Mouse (Mus musculus) C2C12 (cell line): Measurements from ENCODE around the gene Rtcb. TPM values are rescaled to one million over a fixed set of nuclear protein-coding genes. Genes with fewer than 3 reads are reported as not detected.

Experiments used
- H3K27me3 ChIP-seq: one replicate; pipeline ENCODE4 v1.6.1; 2011; ENCODE audit not compliant: control insufficient read depth, insufficient read depth, insufficient read length
- H3K36me3 ChIP-seq: one replicate; pipeline ENCODE4 v1.6.1; 2011; ENCODE audit not compliant: control insufficient read depth, insufficient read depth
- H3K4me3 ChIP-seq: one replicate; pipeline ENCODE4 v1.5.1; 2011; ENCODE audit warnings: mild to moderate bottlenecking, control low read depth; ENCODE audit not compliant: poor library complexity, insufficient read depth, severe bottlenecking
- H3K79me2 ChIP-seq: one replicate; pipeline ENCODE4 v1.6.1; 2011; ENCODE audit not compliant: control insufficient read depth, insufficient read depth
- H3K79me3 ChIP-seq: one replicate; pipeline ENCODE4 v1.6.1; 2011; ENCODE audit warnings: low read depth, control low read depth
- H3ac ChIP-seq: one replicate; pipeline ENCODE3; 2011; ENCODE audit warnings: low read depth; ENCODE audit not compliant: control insufficient read depth, insufficient read length
- CEBPB ChIP-seq: IDR thresholded peaks from one replicate; pipeline ENCODE4 v1.6.1; 2011; ENCODE audit warnings: low read depth, mild to moderate bottlenecking, control low read depth, moderate library complexity
- CTCF ChIP-seq: IDR thresholded peaks from one replicate; pipeline ENCODE4 v1.5.1; 2011; ENCODE audit not compliant: control insufficient read depth, insufficient read depth, insufficient read length
- FOSL1 ChIP-seq: IDR thresholded peaks from one replicate; pipeline ENCODE4 v1.8.0; 2011; ENCODE audit warnings: mild to moderate bottlenecking, low read length; ENCODE audit not compliant: poor library complexity, insufficient read depth, severe bottlenecking
- MAX ChIP-seq: IDR thresholded peaks from one replicate; pipeline ENCODE4 v1.6.1; 2011; ENCODE audit warnings: mild to moderate bottlenecking, control low read depth
- MYOD1 ChIP-seq: IDR thresholded peaks from one replicate; pipeline ENCODE4 v1.6.1; 2011; ENCODE audit warnings: low read depth; ENCODE audit not compliant: control insufficient read depth, insufficient read length
- MYOG ChIP-seq: IDR thresholded peaks from one replicate; pipeline ENCODE4 v1.6.1; 2011; ENCODE audit not compliant: control insufficient read depth, insufficient read length; ENCODE audit errors: extremely low read depth
- USF1 ChIP-seq: IDR thresholded peaks from one replicate; pipeline ENCODE4 v1.6.1; 2011; ENCODE audit warnings: low read depth, mild to moderate bottlenecking, control low read depth, moderate library complexity
- polyA plus RNA-seq: library from polyadenylated mRNA; unstranded; fragments of >200 nt; fragmentation: generic; extraction: Trizol; gene quantifications from one replicate; pipeline ENCODE4 v1.2.1, GENCODE M21; 2012; ENCODE audit warnings: missing spikeins

Rtcb gene
- polyA plus RNA-seq, 1 experiment: 155 TPM

DNA sequence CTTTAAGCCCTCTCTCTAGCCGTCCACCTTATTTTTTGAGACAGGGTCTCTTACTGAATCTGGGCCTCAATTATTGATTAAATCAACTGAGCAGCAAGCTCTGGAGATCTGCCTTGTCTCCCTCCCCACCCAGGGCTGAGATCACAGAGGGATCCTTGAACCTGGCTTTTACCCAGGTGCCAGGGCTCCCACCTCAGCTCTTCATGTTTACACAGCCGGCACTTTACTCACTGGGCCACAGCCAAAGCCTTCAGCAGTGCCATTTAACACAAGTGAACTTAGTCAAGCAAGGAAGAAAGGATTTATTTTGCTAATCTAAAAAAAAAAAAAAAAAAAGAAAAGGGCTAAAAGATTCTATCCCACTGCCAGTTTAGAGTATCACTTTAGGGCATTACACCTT, 3.2 kb downstream of the Rtcb start:
- Histone ChIP-seq H3K4me3 (no peak overlapping the region), H3K79me2 (peaks cover 54% of the 10 kb centered on the region), H3ac (no peak overlapping the region), H3K36me3 (peaks cover 61% of the 10 kb centered on the region), H3K27me3 (no peaks in the 10 kb centered on the region), H3K79me3 (peaks cover 36% of the 10 kb centered on the region)
- TF ChIP-seq FOSL1 (no peak), MAX (no peak), MYOG (no peak), MYOD1 (no peak), CEBPB (no peak), CTCF (no peak), USF1 (no peak)

DNA sequence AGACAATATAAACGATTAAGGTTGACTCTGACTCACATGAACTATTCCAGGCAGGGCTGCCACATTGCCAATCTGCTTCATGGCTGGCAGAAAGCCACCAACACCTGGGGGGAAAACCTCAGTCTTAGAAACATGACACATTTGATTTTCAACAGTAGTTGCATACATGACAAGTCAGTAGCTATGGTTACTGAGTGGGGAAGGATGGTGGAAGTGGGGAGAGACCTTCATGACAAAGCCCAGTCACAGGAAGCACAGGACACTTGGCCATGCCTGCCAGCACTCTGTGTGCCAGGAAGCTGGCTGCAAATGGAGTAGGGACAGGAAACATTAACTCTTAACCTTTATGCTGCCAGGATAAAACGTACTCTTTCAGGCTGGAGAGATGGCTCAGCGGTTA, 4.2 kb downstream of the Rtcb start:
- peaks cover 71% of the 10 kb centered on the region for H3K36me3 ChIP-seq
- H3K4me3 ChIP-seq: no peak overlapping the region
- peaks cover 54% of the 10 kb centered on the region for H3K79me2 ChIP-seq
- H3K27me3 ChIP-seq: no peaks in the 10 kb centered on the region
- H3K79me3 ChIP-seq: peaks cover 36% of the 10 kb centered on the region
- TF ChIP-seq CTCF: no peak
- no peak for TF ChIP-seq FOSL1
- no peak for TF ChIP-seq MYOD1
- no peak for TF ChIP-seq MYOG
- no peak for TF ChIP-seq MAX
- TF ChIP-seq CEBPB: no peak
- no peak for TF ChIP-seq USF1
- no peak overlapping the region for H3ac ChIP-seq

DNA sequence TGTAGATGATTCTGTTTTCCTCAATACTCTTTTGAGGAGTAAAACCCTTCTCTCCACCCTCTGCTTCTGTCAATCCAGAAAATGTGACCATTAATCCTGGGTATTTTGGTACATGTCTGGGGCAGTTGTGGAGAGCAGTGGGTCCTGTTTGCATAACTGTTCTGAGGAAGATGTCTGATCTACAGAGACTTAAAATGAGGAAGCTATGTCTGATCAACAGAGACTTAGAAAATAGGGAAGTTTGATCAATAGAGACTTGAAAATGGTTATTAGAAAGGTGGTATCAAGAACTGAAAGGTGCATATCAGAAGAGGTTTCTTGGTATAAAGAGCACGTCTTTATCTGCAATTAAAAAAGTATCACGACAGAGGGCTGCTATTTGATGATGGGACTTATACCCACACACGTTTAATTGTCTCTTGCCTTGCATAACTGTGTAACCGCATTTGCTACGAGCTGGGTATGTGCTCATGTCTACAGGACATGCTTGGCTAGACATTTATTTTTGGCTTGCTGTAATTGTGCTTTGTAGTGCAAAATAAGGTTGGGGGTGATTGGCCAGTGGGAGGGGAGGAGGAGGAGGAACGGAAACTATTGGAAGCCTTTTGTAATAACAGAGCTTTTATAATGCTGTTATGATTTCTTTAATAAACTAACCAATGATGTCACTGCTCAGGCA, 5.7 kb downstream of the Rtcb start:
- Histone ChIP-seq H3K79me3 (peaks cover 29% of the 10 kb centered on the region), H3K36me3 (peaks cover 86% of the 10 kb centered on the region), H3K4me3 (no peak overlapping the region), H3ac (no peak overlapping the region), H3K27me3 (no peaks in the 10 kb centered on the region), H3K79me2 (peaks cover 46% of the 10 kb centered on the region)
- TF ChIP-seq CTCF: no peak

DNA sequence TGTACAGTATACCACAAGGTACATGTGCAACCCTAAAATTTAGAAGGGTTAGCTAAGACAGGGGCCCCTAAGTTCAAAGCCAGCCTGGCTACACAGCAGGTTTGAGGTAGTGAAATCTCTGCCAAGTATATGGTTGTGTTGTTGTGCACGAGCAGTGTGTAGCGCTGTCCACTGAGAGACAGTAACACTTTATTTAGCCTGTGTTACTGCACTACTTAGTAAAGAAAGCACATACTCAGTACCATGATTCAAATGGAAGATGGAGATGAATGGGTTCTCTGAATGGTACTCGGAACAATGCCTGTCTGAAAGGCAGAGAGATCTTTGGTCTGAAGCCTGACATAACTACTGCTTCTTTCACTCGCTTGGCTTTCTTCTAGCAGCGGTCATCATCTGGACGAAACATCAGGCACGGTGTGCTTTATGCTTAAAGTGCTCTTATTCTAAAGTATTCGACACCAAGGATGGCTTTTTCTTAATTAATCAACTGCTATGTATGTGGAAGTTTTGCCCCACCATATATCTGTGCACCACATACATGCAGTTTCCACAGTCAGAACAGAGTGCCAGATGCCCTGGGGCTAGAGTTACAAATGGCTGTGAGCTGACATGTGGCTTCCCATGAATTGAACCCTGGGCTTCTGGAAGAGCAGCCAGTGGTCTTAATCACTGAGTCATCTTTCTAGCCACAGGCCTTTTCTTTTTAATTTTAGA, 9.0 kb downstream of the Rtcb start:
- Histone ChIP-seq H3K4me3 (no peak overlapping the region), H3K79me2 (peaks cover 13% of the 10 kb centered on the region), H3K27me3 (no peaks in the 10 kb centered on the region), H3ac (no peak overlapping the region), H3K36me3 (peaks cover 99% of the 10 kb centered on the region), H3K79me3 (peaks cover 2% of the 10 kb centered on the region)
- TF ChIP-seq USF1: no peak
- no peak for TF ChIP-seq MYOG
- TF ChIP-seq CTCF: no peak
- no peak for TF ChIP-seq CEBPB
- TF ChIP-seq MAX: no peak
- no peak for TF ChIP-seq MYOD1
- TF ChIP-seq FOSL1: no peak

DNA sequence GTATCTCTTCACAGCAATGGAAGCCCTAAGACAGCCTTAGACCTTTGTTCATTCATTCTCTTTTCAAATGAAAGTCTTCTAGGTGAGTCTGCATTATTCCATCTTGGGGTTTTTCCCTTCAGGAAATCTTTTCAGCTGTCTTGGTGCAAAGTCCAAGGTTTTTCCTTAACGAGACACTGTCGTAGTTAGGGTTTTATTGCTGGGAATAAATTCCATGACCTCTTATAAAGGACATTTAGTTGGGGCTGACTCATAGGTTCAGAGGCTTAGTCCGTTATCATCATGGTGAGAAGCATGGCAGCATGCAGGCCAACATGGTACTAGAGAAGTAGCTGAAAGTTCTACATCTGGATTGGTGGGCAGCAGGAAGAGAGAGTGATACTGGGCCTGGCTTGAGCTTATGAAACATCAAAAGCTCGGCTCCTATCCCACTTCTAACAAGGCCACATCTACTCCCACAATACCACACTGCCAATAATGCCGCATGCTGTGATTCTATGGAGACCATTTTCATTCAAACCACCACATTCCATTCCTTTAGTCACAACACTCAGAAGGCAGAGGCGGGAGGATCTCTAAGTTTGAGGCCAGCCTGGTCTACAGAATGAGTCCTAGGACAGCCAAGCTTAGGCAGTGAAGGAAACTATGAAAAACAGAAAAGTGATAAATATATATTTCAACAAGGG, 21.2 kb downstream of the Rtcb start:
- TF ChIP-seq MYOG (no peak), MAX (no peak), USF1 (no peak), MYOD1 (no peak), CEBPB (no peak), FOSL1 (no peak), CTCF (no peak)

More for the DNA sequence above, 21.2 kb downstream of the Rtcb start:
- H3K79me3 ChIP-seq: no peaks in the 10 kb centered on the region
- no peaks in the 10 kb centered on the region for H3K79me2 ChIP-seq
- no peak overlapping the region for H3K4me3 ChIP-seq
- no peaks in the 10 kb centered on the region for H3K27me3 ChIP-seq
- peaks cover 61% of the 10 kb centered on the region for H3K36me3 ChIP-seq
- H3ac ChIP-seq: no peak overlapping the region
